Mouse (Mus musculus): Measurements from ENCODE around the gene Skap1. TPM values are rescaled to one million over a fixed set of nuclear protein-coding genes. Genes with fewer than 3 reads are reported as not detected.

Gene Skap1
- polyA plus RNA-seq, 1 experiment: 3.3 TPM

DNA sequence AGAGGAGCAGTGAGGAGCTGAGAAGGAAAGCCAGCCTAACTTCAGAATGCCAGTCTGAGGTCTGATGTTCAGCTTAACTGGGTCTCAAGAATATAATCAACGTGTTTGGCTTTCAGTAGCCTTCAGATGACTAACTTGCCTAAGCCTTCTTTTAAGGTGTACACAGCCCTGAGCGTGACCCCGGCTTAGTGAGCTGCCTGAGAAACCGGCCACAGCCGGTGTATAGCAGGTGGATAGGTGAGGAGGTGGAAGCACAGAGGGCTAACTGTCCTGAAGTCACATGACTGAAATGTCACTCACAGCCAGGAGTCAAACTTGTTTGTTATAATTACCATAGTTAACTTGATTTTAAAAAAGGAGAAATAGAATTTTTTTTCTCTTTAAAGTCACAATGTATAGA, 175.4 kb downstream of the Skap1 start:
- WGBS: 43% methylated on average over 5 of the region's 5 CpGs
- H3K36me3 ChIP-seq (ENCODE audit: control insufficient read depth, insufficient read depth, low read length): no peaks in the 10 kb centered on the region
- no peak overlapping the region for H3K27ac ChIP-seq (ENCODE audit: insufficient read depth, low read depth, low read length)
- peak; percentile 43 for DNase-seq
- no peaks in the 10 kb centered on the region for H3K4me1 ChIP-seq (ENCODE audit: control insufficient read depth, insufficient read depth, low read length)
- H3K27me3 ChIP-seq (replicated peaks; ENCODE audit: control insufficient read depth, insufficient read depth, low read length): no peaks in the 10 kb centered on the region
- H3K4me3 ChIP-seq (ENCODE audit: insufficient read depth, low read depth, low read length): no peak overlapping the region
- TF ChIP-seq POLR2A (IDR thresholded peaks at IDR 0.05; ENCODE audit: low read depth, low read length) (no peak), CTCF (conservative IDR thresholded peaks at IDR 0.05; ENCODE audit: insufficient read depth, insufficient read length, low read depth, low read length) (no peak)

DNA sequence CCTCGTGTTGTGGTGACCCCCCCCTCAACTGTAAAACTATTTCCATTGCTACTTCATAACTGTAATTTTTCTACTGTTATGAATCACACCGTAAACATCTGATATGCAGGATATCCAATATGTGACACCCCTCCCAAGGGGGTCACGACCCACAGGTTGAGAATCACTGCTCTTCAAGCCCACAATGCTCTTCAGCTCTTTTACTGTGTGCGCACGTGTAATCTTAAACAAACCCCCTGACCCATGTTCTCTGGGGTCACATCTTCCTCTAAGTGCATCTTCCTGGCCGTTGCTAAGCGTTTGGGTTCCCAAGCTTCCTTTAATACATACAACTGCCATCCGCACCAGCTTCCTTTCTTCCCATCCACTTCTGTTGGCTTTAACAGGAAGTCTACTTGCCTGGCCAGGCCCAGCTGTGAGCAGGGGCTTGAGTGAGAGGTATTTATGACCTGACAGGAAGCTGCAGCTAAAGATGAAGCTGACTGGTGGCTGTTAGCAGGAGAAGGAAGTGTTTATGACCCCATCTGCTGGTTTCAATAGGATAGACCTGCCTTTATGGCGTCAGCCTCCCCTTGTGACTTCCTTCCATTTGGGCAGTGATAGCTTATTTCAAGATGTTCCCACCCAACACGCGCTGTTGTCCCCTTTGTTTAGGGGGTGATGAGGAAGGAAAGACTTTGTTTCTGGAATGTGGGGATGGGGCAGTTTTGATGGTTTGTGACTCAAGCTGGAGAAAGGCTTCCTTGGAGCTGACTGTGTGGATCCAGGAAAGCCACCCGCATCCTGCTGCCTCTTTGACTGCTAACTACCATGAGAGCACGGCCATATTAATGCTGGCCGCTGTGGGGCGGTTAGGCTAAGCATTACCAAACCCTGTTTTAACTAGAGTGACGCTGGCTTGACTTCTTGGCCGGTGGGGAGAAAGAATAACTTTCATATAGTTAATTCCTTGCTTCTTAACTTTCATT, 178.1 kb downstream of the Skap1 start:
- Histone ChIP-seq H3K4me3 (ENCODE audit: insufficient read depth, low read depth, low read length) (no peak overlapping the region), H3K27ac (ENCODE audit: insufficient read depth, low read depth, low read length) (no peak overlapping the region), H3K4me1 (ENCODE audit: control insufficient read depth, insufficient read depth, low read length) (peaks cover 4% of the 10 kb centered on the region; the same call in 1 of the 2 replicates), H3K27me3 (replicated peaks; ENCODE audit: control insufficient read depth, insufficient read depth, low read length) (no peaks in the 10 kb centered on the region), H3K36me3 (ENCODE audit: control insufficient read depth, insufficient read depth, low read length) (no peaks in the 10 kb centered on the region)
- DNase-seq: peak; percentile 42
- TF ChIP-seq CTCF (conservative IDR thresholded peaks at IDR 0.05; ENCODE audit: insufficient read depth, insufficient read length, low read depth, low read length) (no peak), POLR2A (IDR thresholded peaks at IDR 0.05; ENCODE audit: low read depth, low read length) (no peak)
- 59% methylated on average over 17 of the region's 17 CpGs for WGBS

- DNase-seq: peak; percentile 51
- TF ChIP-seq POLR2A (IDR thresholded peaks at IDR 0.05; ENCODE audit: low read depth, low read length) (no peak), CTCF (conservative IDR thresholded peaks at IDR 0.05; ENCODE audit: insufficient read depth, insufficient read length, low read depth, low read length) (no peak)
- Histone ChIP-seq H3K27me3 (replicated peaks; ENCODE audit: control insufficient read depth, insufficient read depth, low read length) (no peaks in the 10 kb centered on the region), H3K4me3 (ENCODE audit: insufficient read depth, low read depth, low read length) (no peak overlapping the region), H3K27ac (ENCODE audit: insufficient read depth, low read depth, low read length) (no peak overlapping the region), H3K4me1 (ENCODE audit: control insufficient read depth, insufficient read depth, low read length) (peaks cover 4% of the 10 kb centered on the region; the same call in 1 of the 2 replicates), H3K36me3 (ENCODE audit: control insufficient read depth, insufficient read depth, low read length) (no peaks in the 10 kb centered on the region)
- WGBS: 52% methylated on average over 7 of the region's 7 CpGs
These were observed 180.6 kb downstream of the Skap1 start for GRCm38 (mm10) chr11:96644969-96645368.

GRCm38 (mm10) chr11:96645538-96646037, 181.2 kb downstream of the Skap1 start:
- no peaks in the 10 kb centered on the region for H3K27me3 ChIP-seq (replicated peaks; ENCODE audit: control insufficient read depth, insufficient read depth, low read length)
- no peaks in the 10 kb centered on the region for H3K36me3 ChIP-seq (ENCODE audit: control insufficient read depth, insufficient read depth, low read length)
- TF ChIP-seq POLR2A (IDR thresholded peaks at IDR 0.05; ENCODE audit: low read depth, low read length) (no peak), CTCF (conservative IDR thresholded peaks at IDR 0.05; ENCODE audit: insufficient read depth, insufficient read length, low read depth, low read length) (no peak)
- peak overlapping the region; percentile 63; the same call in 1 of the 2 replicates for H3K27ac ChIP-seq (ENCODE audit: insufficient read depth, low read depth, low read length)
- H3K4me1 ChIP-seq (ENCODE audit: control insufficient read depth, insufficient read depth, low read length): peaks cover 4% of the 10 kb centered on the region; the same call in 1 of the 2 replicates
- no peak overlapping the region for H3K4me3 ChIP-seq (ENCODE audit: insufficient read depth, low read depth, low read length)
- DNase-seq: peak; percentile 82
- WGBS: 54% methylated on average over 10 of the region's 10 CpGs

DNA sequence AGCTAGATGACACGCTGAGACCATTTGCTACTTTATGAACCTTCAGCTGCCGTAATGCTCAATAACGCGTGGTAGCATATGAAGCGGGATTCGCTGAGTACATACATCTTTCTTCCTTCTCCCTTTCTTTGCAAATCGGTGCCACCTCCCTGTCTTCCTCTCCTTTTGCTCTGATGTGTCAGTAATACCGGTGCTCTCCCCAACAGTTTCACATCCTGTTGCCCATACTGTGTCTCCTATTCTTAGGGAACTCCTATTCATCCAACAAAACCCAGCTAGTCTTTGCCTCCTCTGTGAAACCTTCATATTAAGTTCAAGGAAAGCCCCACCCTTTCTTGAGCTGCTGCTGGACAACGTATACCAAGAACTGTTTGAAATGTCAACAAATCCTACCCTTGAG, 187.5 kb downstream of the Skap1 start:
- whole genome bisulfite sequencing: 91% methylated on average over 9 of the region's 9 CpGs
- no peak for DNase-seq
- no peak for TF ChIP-seq POLR2A (IDR thresholded peaks at IDR 0.05; ENCODE audit: low read depth, low read length)
- TF ChIP-seq CTCF (conservative IDR thresholded peaks at IDR 0.05; ENCODE audit: insufficient read depth, insufficient read length, low read depth, low read length): no peak

GRCm38 (mm10) chr11:96653867-96654266, 189.5 kb downstream of the Skap1 start:
- Histone ChIP-seq H3K4me1 (ENCODE audit: control insufficient read depth, insufficient read depth, low read length) (no peaks in the 10 kb centered on the region), H3K27me3 (replicated peaks; ENCODE audit: control insufficient read depth, insufficient read depth, low read length) (no peaks in the 10 kb centered on the region), H3K27ac (ENCODE audit: insufficient read depth, low read depth, low read length) (no peak overlapping the region), H3K36me3 (ENCODE audit: control insufficient read depth, insufficient read depth, low read length) (no peaks in the 10 kb centered on the region), H3K4me3 (ENCODE audit: insufficient read depth, low read depth, low read length) (no peak overlapping the region)
- no peak for TF ChIP-seq POLR2A (IDR thresholded peaks at IDR 0.05; ENCODE audit: low read depth, low read length)
- DNase-seq: no peak
- 84% methylated on average over 8 of the region's 8 CpGs for WGBS

More for the DNA sequence above, 187.5 kb downstream of the Skap1 start:
- no peaks in the 10 kb centered on the region for H3K36me3 ChIP-seq (ENCODE audit: control insufficient read depth, insufficient read depth, low read length)
- no peaks in the 10 kb centered on the region for H3K27me3 ChIP-seq (replicated peaks; ENCODE audit: control insufficient read depth, insufficient read depth, low read length)
- H3K27ac ChIP-seq (ENCODE audit: insufficient read depth, low read depth, low read length): no peak overlapping the region
- H3K4me1 ChIP-seq (ENCODE audit: control insufficient read depth, insufficient read depth, low read length): no peaks in the 10 kb centered on the region
- no peak overlapping the region for H3K4me3 ChIP-seq (ENCODE audit: insufficient read depth, low read depth, low read length)

DNA sequence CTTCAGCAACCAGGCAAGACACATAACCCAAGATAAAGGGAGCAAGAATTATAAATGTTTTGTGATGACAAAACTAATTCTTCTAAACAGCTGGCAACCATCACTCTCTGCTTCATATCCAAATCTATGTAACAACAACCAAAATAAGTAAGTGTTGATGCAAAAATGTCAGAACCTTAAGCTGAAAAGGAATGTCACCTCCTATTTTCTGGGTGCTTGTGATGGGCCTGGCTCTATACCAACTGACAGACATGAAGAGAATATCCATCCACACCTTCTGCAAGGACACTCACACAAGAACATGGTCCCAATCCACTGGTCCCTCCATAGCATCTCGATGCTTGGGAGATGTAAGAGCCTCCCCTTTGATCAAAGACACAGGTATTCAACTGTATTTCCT, 194.0 kb downstream of the Skap1 start:
- no peaks in the 10 kb centered on the region for H3K4me1 ChIP-seq (ENCODE audit: control insufficient read depth, insufficient read depth, low read length)
- H3K27me3 ChIP-seq (replicated peaks; ENCODE audit: control insufficient read depth, insufficient read depth, low read length): no peaks in the 10 kb centered on the region
- 86% methylated on average over 1 of the region's 1 CpGs for WGBS
- no peak overlapping the region for H3K4me3 ChIP-seq (ENCODE audit: insufficient read depth, low read depth, low read length)
- no peak overlapping the region for H3K27ac ChIP-seq (ENCODE audit: insufficient read depth, low read depth, low read length)
- TF ChIP-seq CTCF (conservative IDR thresholded peaks at IDR 0.05; ENCODE audit: insufficient read depth, insufficient read length, low read depth, low read length) (no peak), POLR2A (IDR thresholded peaks at IDR 0.05; ENCODE audit: low read depth, low read length) (no peak)
- no peak for DNase-seq
- H3K36me3 ChIP-seq (ENCODE audit: control insufficient read depth, insufficient read depth, low read length): no peaks in the 10 kb centered on the region
